Mouse (Mus musculus) G1E (cell line): ENCODE data around the gene Brca2. TPM values are rescaled to one million over a fixed set of nuclear protein-coding genes. Genes with fewer than 3 reads are reported as not detected.

Experiments used
- ATAC-seq: 2 replicates; pipeline ENCODE4 v1.8.0; 2016; ENCODE audit warnings: mild to moderate bottlenecking; ENCODE audit not compliant: insufficient number of reproducible peaks, poor library complexity, low FRiP score, severe bottlenecking; ENCODE audit errors: extremely low read depth
- DNase-seq: peaks from one replicate; pipeline ENCODE4 v3.0.0; 2012; ENCODE audit warnings: low spot score
- H3K27me3 ChIP-seq: 2 replicates; pipeline ENCODE4 v1.6.1; 2012; ENCODE audit warnings: mild to moderate bottlenecking, low read length, inconsistent platforms; ENCODE audit not compliant: insufficient read depth
- H3K36me3 ChIP-seq: replicated peaks from 2 replicates; pipeline ENCODE3; 2012; ENCODE audit warnings: mild to moderate bottlenecking, inconsistent platforms
- H3K4me1 ChIP-seq: 2 replicates; pipeline ENCODE4 v1.6.1; 2012; ENCODE audit warnings: low read depth, low read length, inconsistent platforms, mixed read lengths; ENCODE audit not compliant: insufficient read depth
- H3K4me3 ChIP-seq: 2 replicates; pipeline ENCODE4 v1.5.1; 2012; ENCODE audit warnings: low read depth, mild to moderate bottlenecking, inconsistent platforms, low read length, moderate library complexity, mixed read lengths
- H3K9me3 ChIP-seq: replicated peaks from 2 replicates; pipeline ENCODE4 v1.6.1; 2012; ENCODE audit warnings: inconsistent platforms
- CTCF ChIP-seq: IDR thresholded peaks from 2 replicates; pipeline ENCODE4 v1.5.1; 2012; ENCODE audit warnings: low read depth, low read length, inconsistent platforms, mixed read lengths
- GATA1 ChIP-seq: IDR thresholded peaks from 2 replicates; pipeline ENCODE4 v1.6.1; 2012; ENCODE audit warnings: borderline replicate concordance, low read length, inconsistent platforms, mixed read lengths
- GATA2 ChIP-seq: IDR thresholded peaks from 2 replicates; pipeline ENCODE4 v1.6.1; 2012; ENCODE audit warnings: low read depth, low read length, inconsistent platforms, borderline replicate concordance
- POLR2AphosphoS5 ChIP-seq: IDR thresholded peaks from 2 replicates; pipeline ENCODE4 v1.6.1; 2012; ENCODE audit warnings: low read depth, low read length, inconsistent platforms; ENCODE audit not compliant: insufficient replicate concordance
- TAL1 ChIP-seq: conservative IDR thresholded peaks from 2 replicates; pipeline ENCODE4 v1.6.1; 2012; ENCODE audit warnings: low read depth, low read length, inconsistent platforms, mixed read lengths
- polyA plus RNA-seq: library from polyadenylated mRNA; stranded (reverse); fragments of >175 nt; gene quantifications from 2 replicates; pipeline ENCODE4 v1.2.3, GENCODE M21; 2012
- total RNA-seq, 2 experiments: library from RNA; stranded (forward) in 1 of 2; stranded (reverse) in 1 of 2; fragments of 200-1000 nt in 1 of 2; fragments of >200 nt in 1 of 2; fragmentation: Nextera tagmentation in 1 of 2; gene quantifications; 2 replicates each; pipeline ENCODE4 v1.2.3; 2014 to 2017

Brca2 gene
- total and polyA plus RNA-seq, 3 experiments, result 9.0 to 104 (median 39.7) TPM

- H3K4me3 ChIP-seq, result no peak overlapping the region
- ATAC-seq, result no peak
- no peak for DNase-seq
- TF ChIP-seq CTCF (no peak), GATA2 (no peak), TAL1 (no peak), POLR2AphosphoS5 (no peak), GATA1 (no peak)
- peaks cover 33% of the 10 kb centered on the region for H3K36me3 ChIP-seq
- H3K4me1 ChIP-seq, result peaks cover 14% of the 10 kb centered on the region
- H3K9me3 ChIP-seq, result no peaks in the 10 kb centered on the region
- peaks cover 5% of the 10 kb centered on the region; the same call in 1 of the 2 replicates for H3K27me3 ChIP-seq
These were observed 52.0 kb downstream of the Brca2 start for GRCm38 (mm10) chr5:150574403-150574802.

- no peak for TF ChIP-seq GATA2
- no peak for TF ChIP-seq CTCF
- no peak for TF ChIP-seq POLR2AphosphoS5
- TF ChIP-seq TAL1, result no peak
- no peak for TF ChIP-seq GATA1
- peaks cover 14% of the 10 kb centered on the region for H3K4me1 ChIP-seq
- DNase-seq (no peak), ATAC-seq (no peak)
- H3K4me3 ChIP-seq, result no peak overlapping the region
- peaks cover 29% of the 10 kb centered on the region for H3K36me3 ChIP-seq
- H3K27me3 ChIP-seq, result peaks cover 5% of the 10 kb centered on the region; the same call in 1 of the 2 replicates
- no peaks in the 10 kb centered on the region for H3K9me3 ChIP-seq
These were observed 52.5 kb downstream of the Brca2 start for GRCm38 (mm10) chr5:150574885-150575284.

- Histone ChIP-seq H3K36me3 (peaks cover 14% of the 10 kb centered on the region), H3K4me1 (peaks cover 14% of the 10 kb centered on the region), H3K9me3 (no peaks in the 10 kb centered on the region), H3K4me3 (no peak overlapping the region), H3K27me3 (peaks cover 10% of the 10 kb centered on the region; the same call in 1 of the 2 replicates)
- TF ChIP-seq GATA2 (no peak), TAL1 (no peak), POLR2AphosphoS5 (no peak), CTCF (no peak), GATA1 (no peak)
- DNase-seq (no peak), ATAC-seq (no peak)
These were observed 54.4 kb downstream of the Brca2 start for GRCm38 (mm10) chr5:150576832-150577231.

GRCm38 (mm10) chr5:150578613-150579171, 56.3 kb downstream of the Brca2 start:
- Histone ChIP-seq H3K4me1 (peaks cover 14% of the 10 kb centered on the region), H3K9me3 (no peaks in the 10 kb centered on the region), H3K4me3 (no peak overlapping the region), H3K27me3 (peaks cover 10% of the 10 kb centered on the region; the same call in 1 of the 2 replicates), H3K36me3 (no peaks in the 10 kb centered on the region)
- TF ChIP-seq POLR2AphosphoS5 (no peak), CTCF (no peak), TAL1 (no peak), GATA1 (no peak), GATA2 (no peak)
- peak; percentile 13 for DNase-seq
- ATAC-seq, result peak; percentile 67

GRCm38 (mm10) chr5:150581180-150581579, 58.8 kb downstream of the Brca2 start:
- TF ChIP-seq POLR2AphosphoS5 (no peak), GATA2 (no peak), CTCF (no peak), TAL1 (no peak), GATA1 (no peak)
- ATAC-seq (no peak), DNase-seq (no peak)
- H3K9me3 ChIP-seq, result no peaks in the 10 kb centered on the region
- H3K4me3 ChIP-seq, result no peak overlapping the region
- H3K4me1 ChIP-seq, result peaks cover 22% of the 10 kb centered on the region
- no peaks in the 10 kb centered on the region for H3K36me3 ChIP-seq
- peaks cover 13% of the 10 kb centered on the region; the same call in 1 of the 2 replicates for H3K27me3 ChIP-seq

GRCm38 (mm10) chr5:150583181-150583580, 60.8 kb downstream of the Brca2 start:
- Histone ChIP-seq H3K9me3 (no peaks in the 10 kb centered on the region), H3K4me1 (peaks cover 16% of the 10 kb centered on the region), H3K4me3 (no peak overlapping the region), H3K27me3 (peaks cover 13% of the 10 kb centered on the region; the same call in 1 of the 2 replicates), H3K36me3 (no peaks in the 10 kb centered on the region)
- DNase-seq (no peak), ATAC-seq (no peak)
- no peak for TF ChIP-seq CTCF

GRCm38 (mm10) chr5:150583622-150584336, 61.3 kb downstream of the Brca2 start:
- Histone ChIP-seq H3K4me1 (peaks cover 13% of the 10 kb centered on the region), H3K36me3 (no peaks in the 10 kb centered on the region), H3K27me3 (peaks cover 13% of the 10 kb centered on the region; the same call in 1 of the 2 replicates), H3K9me3 (no peaks in the 10 kb centered on the region), H3K4me3 (no peak overlapping the region)
- DNase-seq (no peak), ATAC-seq (no peak)
- no peak for TF ChIP-seq TAL1
- no peak for TF ChIP-seq GATA2
- TF ChIP-seq GATA1, result no peak
- no peak for TF ChIP-seq POLR2AphosphoS5
- no peak for TF ChIP-seq CTCF
